Mouse (Mus musculus) forebrain, embryonic 16.5 days (tissue): ENCODE results near the gene Erg. TPM values are rescaled to one million over a fixed set of nuclear protein-coding genes. Genes with fewer than 3 reads are reported as not detected.
A peak's percentile ranks its signal among the peaks of the same experiment; 100 is the strongest.

Source experiments
- ATAC-seq: fragments of 200-750 bp; cut with Nextera tagmentation; 2 replicates; pipeline ENCODE4 v1.8.0; 2017; ENCODE audit warnings: mild to moderate bottlenecking, moderate library complexity
- H3K27ac ChIP-seq: fragments of 300-500 bp; sonication (generic); 2 replicates; pipeline ENCODE4 v1.5.1; 2014; ENCODE audit warnings: low read length, control low read depth
- H3K27me3 ChIP-seq: fragments of 300-500 bp; sonication (generic); replicated peaks from 2 replicates; pipeline ENCODE4 v1.6.1; 2014; ENCODE audit warnings: low read length; ENCODE audit not compliant: control insufficient read depth, insufficient read depth
- H3K36me3 ChIP-seq: fragments of 300-500 bp; sonication (generic); 2 replicates; pipeline ENCODE4 v1.6.1; 2014; ENCODE audit not compliant: control insufficient read depth, insufficient read depth
- H3K4me1 ChIP-seq: fragments of 300-500 bp; sonication (generic); replicated peaks from 2 replicates; pipeline ENCODE4 v1.6.1; 2014; ENCODE audit warnings: low read length; ENCODE audit not compliant: control insufficient read depth, insufficient read depth
- H3K4me2 ChIP-seq: fragments of 300-500 bp; sonication (generic); 2 replicates; pipeline ENCODE4 v1.6.1; 2014; ENCODE audit warnings: mild to moderate bottlenecking, low read length, control low read depth
- H3K4me3 ChIP-seq: fragments of 300-500 bp; sonication (generic); replicated peaks from 2 replicates; pipeline ENCODE4 v1.5.1; 2014; ENCODE audit warnings: mild to moderate bottlenecking, low read length, control low read depth
- H3K9ac ChIP-seq: fragments of 300-500 bp; sonication (generic); replicated peaks from 2 replicates; pipeline ENCODE4 v1.6.1; 2014; ENCODE audit warnings: low read depth, low read length, control low read depth
- H3K9me3 ChIP-seq: fragments of 300-500 bp; sonication (generic); 2 replicates; pipeline ENCODE4 v1.6.1; 2016; ENCODE audit warnings: low read length; ENCODE audit not compliant: control insufficient read depth
- WGBS: fragments of 180-500 bp; shearing (Covaris S2); extraction: QIAGEN DNeasy Blood & Tissue Kit; methylation state at CpG from one replicate; pipeline ENCODE4 v1.1.7; 2014; 5-methylcytosine and 5-hydroxymethylcytosine counted together
- polyA plus RNA-seq: library from polyadenylated mRNA; unstranded; fragments of >200 nt; fragmentation: Nextera tagmentation; extraction: Ambion mirVana; gene quantifications from 2 replicates; pipeline ENCODE4 v1.2.1, GENCODE M21; 2015

Erg gene
- polyA plus RNA-seq, 1 experiment from 2014 or later: 1.9 TPM

- no peak overlapping the region for H3K4me3 ChIP-seq
- no peaks in the 10 kb centered on the region for H3K27me3 ChIP-seq
- no peak overlapping the region for H3K9ac ChIP-seq
- 88% methylated on average over 9 of the region's 9 CpGs for WGBS
- no peak overlapping the region for H3K4me2 ChIP-seq
- no peak overlapping the region for H3K27ac ChIP-seq
- no peaks in the 10 kb centered on the region for H3K9me3 ChIP-seq
- H3K4me1 ChIP-seq: no peaks in the 10 kb centered on the region
- no peaks in the 10 kb centered on the region for H3K36me3 ChIP-seq
- no peak for ATAC-seq
These were observed 237.8 kb downstream of the Erg start for GRCm38 (mm10) chr16:95348555-95348954.

- 0 out of 2 replicates have a peak, but pooled peaks have one; percentile 18 for ATAC-seq
- WGBS: 14% methylated on average over 3 of the region's 3 CpGs
These were observed 239.2 kb downstream of the Erg start for GRCm38 (mm10) chr16:95347202-95347601.

GRCm38 (mm10) chr16:95345882-95346281, 240.5 kb downstream of the Erg start:
- H3K4me1 ChIP-seq: peaks cover 5% of the 10 kb centered on the region
- no peak overlapping the region for H3K9ac ChIP-seq
- no peak for ATAC-seq
- no peaks in the 10 kb centered on the region for H3K36me3 ChIP-seq
- no peak overlapping the region for H3K27ac ChIP-seq
- no peaks in the 10 kb centered on the region for H3K9me3 ChIP-seq
- WGBS: 6% methylated on average over 4 of the region's 7 CpGs
- H3K4me3 ChIP-seq: no peak overlapping the region
- H3K27me3 ChIP-seq: no peaks in the 10 kb centered on the region
- H3K4me2 ChIP-seq: no peak overlapping the region

More at GRCm38 (mm10) chr16:95347202-95347601, 239.2 kb downstream of the Erg start:
- Histone ChIP-seq H3K4me1 (no peaks in the 10 kb centered on the region), H3K4me2 (no peak overlapping the region), H3K9me3 (no peaks in the 10 kb centered on the region), H3K9ac (no peak overlapping the region), H3K27ac (no peak overlapping the region), H3K27me3 (no peaks in the 10 kb centered on the region), H3K4me3 (no peak overlapping the region), H3K36me3 (no peaks in the 10 kb centered on the region)

- Histone ChIP-seq H3K4me1 (peaks cover 7% of the 10 kb centered on the region), H3K36me3 (no peaks in the 10 kb centered on the region), H3K4me3 (no peak overlapping the region), H3K27ac (no peak overlapping the region), H3K27me3 (no peaks in the 10 kb centered on the region), H3K9me3 (no peaks in the 10 kb centered on the region), H3K4me2 (no peak overlapping the region), H3K9ac (no peak overlapping the region)
- no peak for ATAC-seq
- WGBS: 76% methylated on average over 10 of the region's 10 CpGs
These were observed 241.4 kb downstream of the Erg start for GRCm38 (mm10) chr16:95344961-95345360.

DNA sequence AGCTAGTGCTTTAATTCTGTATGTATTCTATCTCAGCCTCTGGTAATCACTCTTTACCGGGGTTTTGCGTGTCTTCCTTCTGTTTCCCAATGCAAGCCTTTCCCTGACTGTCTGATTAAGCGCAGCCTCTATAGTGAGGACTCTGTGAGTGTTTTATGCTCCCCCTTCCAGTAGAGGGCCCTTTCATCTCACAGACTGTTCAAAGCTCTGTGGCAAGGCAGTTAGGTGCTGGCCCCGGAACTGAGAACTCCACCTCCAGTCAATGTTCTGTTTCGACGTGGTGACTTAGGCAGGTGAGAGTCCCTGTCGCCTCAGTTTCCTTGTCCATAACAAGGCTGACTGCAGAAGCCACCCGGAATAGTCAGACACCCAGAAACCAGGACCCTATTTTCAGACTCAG, 244.4 kb downstream of the Erg start:
- H3K27me3 ChIP-seq: no peaks in the 10 kb centered on the region
- no peak overlapping the region for H3K9ac ChIP-seq
- no peaks in the 10 kb centered on the region for H3K9me3 ChIP-seq
- WGBS: 73% methylated on average over 8 of the region's 8 CpGs
- H3K4me2 ChIP-seq: no peak overlapping the region
- H3K36me3 ChIP-seq: no peaks in the 10 kb centered on the region
- H3K4me3 ChIP-seq: no peak overlapping the region
- ATAC-seq: 0 out of 2 replicates have a peak, but pooled peaks have one; percentile 6
- peaks cover 7% of the 10 kb centered on the region for H3K4me1 ChIP-seq
- H3K27ac ChIP-seq: no peak overlapping the region

GRCm38 (mm10) chr16:95340885-95341791, 245.3 kb downstream of the Erg start:
- peak overlapping the region; percentile 17 for H3K4me3 ChIP-seq

DNA sequence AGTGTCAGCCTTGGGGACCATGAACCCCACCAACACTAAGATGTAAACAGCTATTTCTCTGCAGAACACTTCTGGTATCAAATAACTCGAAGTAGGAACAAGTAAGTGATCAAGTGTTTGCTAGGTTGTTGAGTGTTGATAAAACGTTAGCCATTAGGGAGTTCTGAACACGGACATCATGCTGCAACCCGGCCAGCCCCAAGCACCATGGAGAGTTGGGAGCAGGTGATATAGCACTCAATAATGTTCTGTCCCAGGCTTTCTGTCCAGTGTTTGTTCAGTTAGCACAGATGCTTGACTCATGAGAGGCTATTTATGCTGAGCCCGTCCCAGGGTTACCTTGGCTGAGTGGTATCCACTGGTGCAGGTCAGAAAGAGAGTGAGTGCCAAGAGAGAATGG, 254.2 kb downstream of the Erg start:
- no peaks in the 10 kb centered on the region for H3K27me3 ChIP-seq
- no peak overlapping the region for H3K9ac ChIP-seq
- no peaks in the 10 kb centered on the region for H3K36me3 ChIP-seq
- H3K4me1 ChIP-seq: no peaks in the 10 kb centered on the region
- whole genome bisulfite sequencing: 90% methylated on average over 5 of the region's 5 CpGs
- no peak overlapping the region for H3K4me2 ChIP-seq
- no peak overlapping the region for H3K4me3 ChIP-seq
- H3K27ac ChIP-seq: no peak overlapping the region
- no peak for ATAC-seq
- H3K9me3 ChIP-seq: no peaks in the 10 kb centered on the region

More at GRCm38 (mm10) chr16:95340885-95341791, 245.3 kb downstream of the Erg start:
- peak overlapping the region; percentile 41 for H3K4me2 ChIP-seq
- H3K27me3 ChIP-seq: no peaks in the 10 kb centered on the region
- 15% methylated on average over 28 of the region's 28 CpGs for WGBS
- H3K36me3 ChIP-seq: no peaks in the 10 kb centered on the region
- 0 out of 2 replicates have a peak overlapping the region, but pooled peaks have one; percentile 50 for H3K27ac ChIP-seq
- no peaks in the 10 kb centered on the region for H3K9me3 ChIP-seq
- H3K9ac ChIP-seq: peak overlapping the region; percentile 46
- peaks cover 7% of the 10 kb centered on the region for H3K4me1 ChIP-seq
- peak; percentile 94 for ATAC-seq

GRCm38 (mm10) chr16:95321945-95322625, 264.3 kb downstream of the Erg start:
- Histone ChIP-seq H3K4me1 (no peaks in the 10 kb centered on the region), H3K36me3 (no peaks in the 10 kb centered on the region), H3K9me3 (no peaks in the 10 kb centered on the region), H3K4me2 (no peak overlapping the region), H3K27ac (no peak overlapping the region), H3K4me3 (no peak overlapping the region), H3K27me3 (no peaks in the 10 kb centered on the region), H3K9ac (no peak overlapping the region)
- no peak for ATAC-seq
- 80% methylated on average over 9 of the region's 9 CpGs for WGBS
